ENCODE assay signal across 18 mouse cellular contexts in genomic region chr11:110880971-110881370, GRCm38 (mm10).
DNase-seq lines count a peak whose midpoint lies in the region; ATAC-seq and TF ChIP-seq lines count a peak whose summit lies in the region.
"Had no signal": no experiment of that assay in that cellular context is flagged by ENCODE, and none has a peak within 500 bp of the region (broad histone marks: within the 10 kb centered on the region; RNA-seq: fewer than 3 reads in every experiment).

No protein-coding gene starts in this region.

- no peak overlapping the region for H3K27ac ChIP-seq in kidney, postnatal 0 days
- H3K27ac ChIP-seq: embryonic facial prominence, embryonic 12.5 days; forebrain, embryonic 10.5 days; hindbrain, embryonic 13.5 days; hindbrain, postnatal 0 days had no signal

- H3K4me1 ChIP-seq in kidney, postnatal 0 days (replicated peaks; ENCODE audit: insufficient read depth, low read length) = no peaks in the 10 kb centered on the region
- H3K4me1 ChIP-seq: embryonic facial prominence, embryonic 12.5 days; forebrain, embryonic 10.5 days; hindbrain, embryonic 13.5 days had no signal

- H3K79me2 ChIP-seq in myocyte (ENCODE audit: control insufficient read depth, insufficient read depth) = no peaks in the 10 kb centered on the region

- H3K9ac ChIP-seq in kidney, postnatal 0 days (ENCODE audit: low read depth, low read length) = no peak overlapping the region
- H3K9ac ChIP-seq: embryonic facial prominence, embryonic 12.5 days; hindbrain, embryonic 13.5 days had no signal

- H3K4me2 ChIP-seq in kidney, postnatal 0 days (ENCODE audit: low read length) = no peak overlapping the region
- peak overlapping the region; percentile 50 for H3K4me2 ChIP-seq in myocyte (ENCODE audit: low read depth)
- H3K4me2 ChIP-seq: embryonic facial prominence, embryonic 12.5 days; hindbrain, embryonic 13.5 days had no signal

- TF ChIP-seq CTCF in kidney, postnatal 0 days (IDR thresholded peaks at IDR 0.05; ENCODE audit: low read depth) = no peak

- H3K27me3 ChIP-seq in kidney, postnatal 0 days (ENCODE audit: insufficient read depth, low read length) = no peaks in the 10 kb centered on the region
- no peaks in the 10 kb centered on the region for H3K27me3 ChIP-seq in myocyte (ENCODE audit: control insufficient read depth, insufficient read depth, insufficient read length)
- H3K27me3 ChIP-seq: embryonic facial prominence, embryonic 12.5 days; hindbrain, embryonic 13.5 days had no signal

- peak; percentile 25 for DNase-seq in kidney, postnatal 0 days (ENCODE audit: low spot score)
- DNase-seq in kidney, adult 8-10 months = no peak
- DNase-seq in 3T3-L1 (ENCODE audit: low read depth, low spot score) (peak; percentile 8), NIH3T3 (ENCODE audit: low read depth) (peak; percentile 57), MN1 (ENCODE audit: low spot score) (no peak)
- DNase-seq: adrenal gland, adult 2 months; adrenal gland, postnatal 36 days; cerebellum, adult 2 months; cerebellum, postnatal 10 days; embryo, embryonic 11 days; gastrocnemius, postnatal 36 days; heart, adult 11 months had no signal

- ATAC-seq in kidney, postnatal 0 days (replicated peaks; ENCODE audit: low FRiP score, low read depth) = no peak
- ATAC-seq: forebrain, embryonic 14.5 days; hindbrain, postnatal 0 days had no signal

- H3K9me3 ChIP-seq in kidney, postnatal 0 days (replicated peaks; ENCODE audit: low read length) = no peaks in the 10 kb centered on the region
- H3K9me3 ChIP-seq: embryonic facial prominence, embryonic 12.5 days; forebrain, embryonic 10.5 days; hindbrain, embryonic 13.5 days had no signal

- WGBS in kidney, postnatal 0 days = 68% methylated on average over 9 of the region's 9 CpGs

- no peak overlapping the region for H3ac ChIP-seq in myocyte (ENCODE audit: control insufficient read depth, insufficient read length)

- no peak overlapping the region for H3K4me3 ChIP-seq in kidney, postnatal 0 days (replicated peaks; ENCODE audit: low read depth, low read length)
- H3K4me3 ChIP-seq in myocyte = no peak overlapping the region
- H3K4me3 ChIP-seq: embryonic facial prominence, embryonic 12.5 days; forebrain, embryonic 10.5 days; hindbrain, embryonic 13.5 days had no signal

- no peak for TF ChIP-seq POLR2A in myocyte (IDR thresholded peaks at IDR 0.05; ENCODE audit: insufficient read length, low read depth)

- no peaks in the 10 kb centered on the region for H3K36me3 ChIP-seq in kidney, postnatal 0 days (ENCODE audit: insufficient read depth, low read length)
- H3K36me3 ChIP-seq in myocyte (ENCODE audit: control insufficient read depth, insufficient read depth) = no peaks in the 10 kb centered on the region
- H3K36me3 ChIP-seq: embryonic facial prominence, embryonic 12.5 days; forebrain, embryonic 10.5 days; hindbrain, embryonic 13.5 days had no signal

TF ChIP-seq in myocyte, 11 proteins besides CTCF, POLR2A, EP300 and RAD21:
- TF ChIP-seq SRF (IDR thresholded peaks at IDR 0.05; ENCODE audit: control insufficient read depth, insufficient read length, low read depth) = no peak
- no peak for TF ChIP-seq MYOG (IDR thresholded peaks at IDR 0.05; ENCODE audit: control insufficient read depth in 1 of 3, insufficient read depth in 1 of 3, insufficient read length in 2 of 3, low read depth in 2 of 3)
- TF ChIP-seq MAX (IDR thresholded peaks at IDR 0.05; ENCODE audit: low read depth) = no peak
- no peak for TF ChIP-seq TCF3 (IDR thresholded peaks at IDR 0.05; ENCODE audit: insufficient read length, low read depth)
- TF ChIP-seq E2F4 (IDR thresholded peaks at IDR 0.05; ENCODE audit: insufficient read depth) = no peak
- TF ChIP-seq POLR2AphosphoS2 (IDR thresholded peaks at IDR 0.05; ENCODE audit: insufficient read length, low read depth) = no peak
- TF ChIP-seq REST (IDR thresholded peaks at IDR 0.05; ENCODE audit: insufficient read depth, insufficient read length) = no peak
- no peak for TF ChIP-seq USF1 (IDR thresholded peaks at IDR 0.05; ENCODE audit: low read depth)
- TF ChIP-seq TCF12 (IDR thresholded peaks at IDR 0.05; ENCODE audit: insufficient read depth, poor library complexity, severe bottlenecking) = no peak
- no peak for TF ChIP-seq MYOD1 (IDR thresholded peaks at IDR 0.05; ENCODE audit: control insufficient read depth in 1 of 3, insufficient read length in 2 of 3, low read depth in 2 of 3)
- no peak for TF ChIP-seq CEBPB (IDR thresholded peaks at IDR 0.05; ENCODE audit: insufficient read depth, poor library complexity, severe bottlenecking)

Comparison
In these comparisons a context has a peak if more than half of its experiments do, and no peak if none do; other contexts are left out.
1. DNase-seq: peak in kidney, postnatal 0 days (single experiment), 3T3-L1 (single experiment) and NIH3T3 (single experiment); none in kidney, adult 8-10 months (0 of 2) and MN1 (single experiment).